Mouse (Mus musculus) myocyte (in vitro differentiated cells): ENCODE results near the gene Dcaf8. TPM values are rescaled to one million over a fixed set of nuclear protein-coding genes. Genes with fewer than 3 reads are reported as not detected.

Experiments
- H3K27me3 ChIP-seq: one replicate; pipeline ENCODE4 v1.6.1; 2011; ENCODE audit not compliant: control insufficient read depth, insufficient read depth, insufficient read length
- H3K36me3 ChIP-seq: one replicate; pipeline ENCODE4 v1.6.1; 2011; ENCODE audit not compliant: control insufficient read depth, insufficient read depth
- H3K4me2 ChIP-seq: one replicate; pipeline ENCODE4 v1.6.1; 2011; ENCODE audit warnings: low read depth, control low read depth
- H3K4me3 ChIP-seq: one replicate; pipeline ENCODE4 v1.5.1; 2011; ENCODE audit warnings: mild to moderate bottlenecking, control low read depth, moderate library complexity
- H3K79me2 ChIP-seq: one replicate; pipeline ENCODE4 v1.6.1; 2011; ENCODE audit not compliant: control insufficient read depth, insufficient read depth
- H3ac ChIP-seq: one replicate; pipeline ENCODE4 v1.6.1; 2011; ENCODE audit not compliant: control insufficient read depth, insufficient read length
- CEBPB ChIP-seq: IDR thresholded peaks from 2 replicates; pipeline ENCODE4 v1.6.1; 2011; ENCODE audit warnings: mild to moderate bottlenecking, moderate library complexity; ENCODE audit not compliant: poor library complexity, insufficient read depth, severe bottlenecking
- E2F4 ChIP-seq: IDR thresholded peaks from one replicate; pipeline ENCODE4 v1.6.1; 2011; ENCODE audit warnings: mild to moderate bottlenecking, control low read depth, moderate library complexity; ENCODE audit not compliant: insufficient read depth
- MAX ChIP-seq: IDR thresholded peaks from one replicate; pipeline ENCODE4 v1.6.1; 2011; ENCODE audit warnings: low read depth, mild to moderate bottlenecking, control low read depth
- MYOD1 ChIP-seq, 3 experiments: IDR thresholded peaks; one replicate each; pipeline ENCODE4 v1.6.1; 2011; ENCODE audit warnings: control low read depth in 2 of 3, low read depth in 2 of 3, mild to moderate bottlenecking in 2 of 3, moderate library complexity in 1 of 3; ENCODE audit not compliant: insufficient read length in 2 of 3, control insufficient read depth in 1 of 3
- MYOG ChIP-seq, 3 experiments: IDR thresholded peaks; one replicate each; pipeline ENCODE4 v1.6.1; 2011; ENCODE audit warnings: control low read depth in 2 of 3, low read depth in 2 of 3, mild to moderate bottlenecking in 2 of 3; ENCODE audit not compliant: insufficient read length in 2 of 3, control insufficient read depth in 1 of 3, insufficient read depth in 1 of 3
- POLR2A ChIP-seq: IDR thresholded peaks from one replicate; pipeline ENCODE4 v1.6.1; 2011; ENCODE audit warnings: low read depth, mild to moderate bottlenecking, control low read depth, moderate library complexity; ENCODE audit not compliant: insufficient read length
- POLR2AphosphoS2 ChIP-seq: IDR thresholded peaks from one replicate; pipeline ENCODE4 v1.6.1; 2011; ENCODE audit warnings: low read depth, control low read depth; ENCODE audit not compliant: insufficient read length
- REST ChIP-seq: IDR thresholded peaks from one replicate; pipeline ENCODE4 v1.6.1; 2011; ENCODE audit warnings: mild to moderate bottlenecking, control low read depth, moderate library complexity; ENCODE audit not compliant: insufficient read depth, insufficient read length
- SRF ChIP-seq: IDR thresholded peaks from one replicate; pipeline ENCODE4 v1.6.1; 2011; ENCODE audit warnings: low read depth; ENCODE audit not compliant: control insufficient read depth, insufficient read length
- TCF12 ChIP-seq: IDR thresholded peaks from one replicate; pipeline ENCODE4 v1.6.1; 2011; ENCODE audit warnings: mild to moderate bottlenecking, control low read depth; ENCODE audit not compliant: poor library complexity, insufficient read depth, severe bottlenecking
- TCF3 ChIP-seq: IDR thresholded peaks from one replicate; pipeline ENCODE4 v1.6.1; 2011; ENCODE audit warnings: low read depth, control low read depth; ENCODE audit not compliant: insufficient read length
- USF1 ChIP-seq: IDR thresholded peaks from one replicate; pipeline ENCODE4 v1.6.1; 2011; ENCODE audit warnings: low read depth, mild to moderate bottlenecking, control low read depth, moderate library complexity
- polyA plus RNA-seq: library from polyadenylated mRNA; unstranded; fragments of >200 nt; fragmentation: generic; extraction: Trizol; gene quantifications from one replicate; pipeline ENCODE4 v1.2.1, GENCODE M21; 2012; ENCODE audit warnings: missing spikeins

Gene Dcaf8
- polyA plus RNA-seq: 80.0 TPM

DNA sequence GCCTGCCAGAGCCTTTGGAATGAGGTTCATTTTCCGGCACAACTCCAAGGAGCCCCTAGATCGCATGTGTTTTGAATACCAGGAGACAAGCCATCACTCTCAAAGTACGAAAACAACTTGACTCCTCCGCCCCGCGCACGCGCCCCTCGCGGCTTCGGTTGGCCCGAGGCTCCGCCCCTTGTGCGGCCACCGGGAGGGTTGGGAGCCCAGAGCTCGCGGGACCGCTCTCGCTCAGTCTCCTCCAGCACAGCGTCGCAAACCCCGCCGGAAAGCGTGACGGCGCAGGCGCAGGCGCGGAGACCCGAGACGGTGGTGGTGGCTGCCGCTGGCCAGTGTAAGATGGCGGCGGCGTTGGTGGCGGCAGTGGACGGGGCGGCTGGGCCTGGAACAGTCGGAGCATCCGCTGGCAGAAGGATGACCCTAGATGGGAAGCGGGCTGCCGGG lies at the start of gene Dcaf8:
Dcaf8 (plus strand) TSS at position 250 of the 444 bp plus-strand sequence.
- H3K4me2 ChIP-seq: peak within 1 kb of the TSS; percentile 98
- H3K36me3 ChIP-seq: peaks cover 16% of the 10 kb centered on the region
- H3K79me2 ChIP-seq: peaks cover 42% of the 10 kb centered on the region

GRCm38 (mm10) chr1:172099325-172100033 lies 48.4 kb upstream of the Dcaf8 start:
- H3K27me3 ChIP-seq: no peaks in the 10 kb centered on the region
- no peak overlapping the region for H3K4me3 ChIP-seq
- no peaks in the 10 kb centered on the region for H3K79me2 ChIP-seq
- peaks cover 67% of the 10 kb centered on the region for H3K36me3 ChIP-seq
- TF ChIP-seq E2F4: no peak
- TF ChIP-seq POLR2AphosphoS2: no peak
- TF ChIP-seq MAX: no peak
- TF ChIP-seq TCF12: no peak
- TF ChIP-seq MYOG (IDR thresholded peaks at IDR 0.05; ENCODE audit: control insufficient read depth in 1 of 3, insufficient read depth in 1 of 3, insufficient read length in 2 of 3, low read depth in 2 of 3): no peak
- TF ChIP-seq REST: no peak
- no peak for TF ChIP-seq USF1
- no peak for TF ChIP-seq CEBPB
- TF ChIP-seq MYOD1 (IDR thresholded peaks at IDR 0.05; ENCODE audit: control insufficient read depth in 1 of 3, insufficient read length in 2 of 3, low read depth in 2 of 3): no peak
- no peak for TF ChIP-seq TCF3
- TF ChIP-seq POLR2A: no peak
- no peak for TF ChIP-seq SRF
- H3K4me2 ChIP-seq: no peak overlapping the region
- H3ac ChIP-seq: no peak overlapping the region

More for the DNA sequence above, at the start of gene Dcaf8:
- peak within 1 kb of the TSS; percentile 29 for H3ac ChIP-seq
- no peaks in the 10 kb centered on the region for H3K27me3 ChIP-seq
- peak; percentile 95 for TF ChIP-seq POLR2AphosphoS2
- peak; percentile 97 for TF ChIP-seq POLR2A
- TF ChIP-seq MYOD1 (IDR thresholded peaks at IDR 0.05; ENCODE audit: control insufficient read depth in 1 of 3, insufficient read length in 2 of 3, low read depth in 2 of 3): peak in 1 of 3 experiments; percentile 1
- no peak for TF ChIP-seq SRF
- TF ChIP-seq REST: peak; percentile 51
- peak in 1 of 3 experiments; percentile 27 for TF ChIP-seq MYOG (IDR thresholded peaks at IDR 0.05; ENCODE audit: control insufficient read depth in 1 of 3, insufficient read depth in 1 of 3, insufficient read length in 2 of 3, low read depth in 2 of 3)
- peak within 1 kb of the TSS; percentile 97 for H3K4me3 ChIP-seq

DNA sequence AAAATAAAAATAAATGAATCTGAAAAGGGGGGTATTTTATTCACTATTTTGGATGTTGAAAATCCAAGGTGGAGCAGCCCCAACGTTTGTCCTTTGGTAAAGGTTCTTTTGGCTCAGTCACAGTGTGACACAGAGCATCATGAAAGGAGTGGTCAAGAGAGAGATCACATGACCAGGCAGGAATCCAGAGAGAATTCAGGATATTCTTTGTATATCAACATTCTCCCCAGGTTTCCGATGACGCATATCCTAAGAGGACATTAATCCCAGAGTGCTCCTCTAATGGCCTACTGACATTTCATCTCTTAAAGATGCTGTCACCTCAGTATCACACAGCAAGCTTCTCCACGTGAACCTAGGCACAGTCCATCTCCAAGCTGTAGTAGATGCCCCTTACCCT lies 44.3 kb upstream of the Dcaf8 start:
- H3K27me3 ChIP-seq: no peaks in the 10 kb centered on the region
- TF ChIP-seq MAX: no peak
- TF ChIP-seq REST: no peak
- no peak for TF ChIP-seq E2F4
- TF ChIP-seq TCF12: no peak
- peak; percentile 3 for TF ChIP-seq USF1

GRCm38 (mm10) chr1:172105101-172105500 lies 42.8 kb upstream of the Dcaf8 start:
- Histone ChIP-seq H3ac (no peak overlapping the region), H3K4me2 (no peak overlapping the region), H3K27me3 (no peaks in the 10 kb centered on the region), H3K4me3 (no peak overlapping the region), H3K79me2 (no peaks in the 10 kb centered on the region), H3K36me3 (peaks cover 56% of the 10 kb centered on the region)
- TF ChIP-seq REST (no peak), MYOD1 (IDR thresholded peaks at IDR 0.05; ENCODE audit: control insufficient read depth in 1 of 3, insufficient read length in 2 of 3, low read depth in 2 of 3) (no peak), MAX (no peak), E2F4 (no peak)

More for the DNA sequence above, 44.3 kb upstream of the Dcaf8 start:
- Histone ChIP-seq H3K79me2 (no peaks in the 10 kb centered on the region), H3K4me2 (no peak overlapping the region), H3K36me3 (peaks cover 55% of the 10 kb centered on the region), H3ac (no peak overlapping the region), H3K4me3 (no peak overlapping the region)

DNA sequence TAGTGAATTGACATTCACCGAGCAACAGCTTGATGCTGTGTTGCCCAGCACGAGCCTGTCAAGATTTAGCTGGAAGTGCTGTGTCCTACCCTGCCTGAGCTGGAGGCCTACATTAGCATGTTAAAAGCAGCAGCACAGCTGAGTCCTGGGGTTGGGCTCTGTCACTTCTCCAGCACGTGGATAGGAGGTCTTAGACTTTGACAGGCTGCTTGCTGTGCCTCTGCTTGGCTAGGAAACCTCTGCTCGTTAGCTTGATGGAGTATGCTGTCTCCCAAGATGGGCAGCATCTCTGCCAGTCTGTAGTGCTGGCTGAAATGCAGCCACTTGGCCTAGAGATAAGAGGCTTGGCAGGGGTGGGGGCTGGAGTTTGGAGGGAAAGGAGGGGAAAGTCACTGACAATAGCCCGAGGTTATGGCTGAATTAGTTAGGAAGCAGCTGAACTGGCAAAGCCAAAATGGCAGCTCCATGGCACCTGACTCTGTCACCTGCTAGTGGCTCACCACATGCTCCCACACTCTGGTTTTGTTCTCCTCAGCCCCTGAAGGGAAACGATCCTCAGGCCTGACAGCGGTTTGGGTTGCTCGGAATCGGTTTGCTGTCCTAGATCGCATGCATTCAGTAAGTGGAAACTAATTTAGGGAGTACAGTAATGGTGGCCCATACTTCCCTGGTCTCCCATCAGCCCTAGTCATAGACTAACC lies 40.0 kb upstream of the Dcaf8 start:
- Histone ChIP-seq H3K27me3 (no peaks in the 10 kb centered on the region), H3K79me2 (no peaks in the 10 kb centered on the region), H3ac (no peak overlapping the region)

More for the DNA sequence above, 40.0 kb upstream of the Dcaf8 start:
- Histone ChIP-seq H3K36me3 (peaks cover 58% of the 10 kb centered on the region), H3K4me2 (no peak overlapping the region), H3K4me3 (no peak overlapping the region)
- TF ChIP-seq MAX (no peak), POLR2A (no peak), USF1 (no peak), MYOG (IDR thresholded peaks at IDR 0.05; ENCODE audit: control insufficient read depth in 1 of 3, insufficient read depth in 1 of 3, insufficient read length in 2 of 3, low read depth in 2 of 3) (peak in 1 of 3 experiments; percentile 70), TCF12 (no peak), E2F4 (no peak), MYOD1 (IDR thresholded peaks at IDR 0.05; ENCODE audit: control insufficient read depth in 1 of 3, insufficient read length in 2 of 3, low read depth in 2 of 3) (peak in 2 of 3 experiments; percentile 34 to 65), REST (no peak), CEBPB (no peak), SRF (no peak), POLR2AphosphoS2 (no peak), TCF3 (no peak)
